Mouse (Mus musculus) lung, postnatal 0 days (tissue): ENCODE measurements at regions not wholly inside any gene's neighbourhood (a gene's known extent, or its start where the extent isn't known, plus 50 kb on each side); places are given as distances from the start of the nearest gene placed in this dataset.

ENCODE experiments used
- CTCF ChIP-seq: IDR thresholded peaks from 2 replicates; pipeline ENCODE4 v1.5.1; 2016; ENCODE audit warnings: antibody characterized with exemption, mild to moderate bottlenecking
- EP300 ChIP-seq: IDR thresholded peaks from 2 replicates; pipeline ENCODE4 v1.6.1; 2016; ENCODE audit warnings: antibody characterized with exemption, mild to moderate bottlenecking, control low read depth

- no peak for TF ChIP-seq CTCF
- TF ChIP-seq EP300: no peak
Measured at GRCm38 (mm10) chr14:17045426-17046132, 226.6 kb upstream of the Rarb start.
